Mouse (Mus musculus): Measurements from ENCODE around the gene Eif4g3. TPM values are rescaled to one million over a fixed set of nuclear protein-coding genes. Genes with fewer than 3 reads are reported as not detected.
"Not testable (repeated sequence)": the region's sequence is repeated elsewhere in the genome, so short reads cannot be mapped to it uniquely, and the experiment has no call there.

Gene Eif4g3
- 100 to 1,000 TPM; 115 to 144 (median 123) TPM for total RNA-seq (2022)

DNA sequence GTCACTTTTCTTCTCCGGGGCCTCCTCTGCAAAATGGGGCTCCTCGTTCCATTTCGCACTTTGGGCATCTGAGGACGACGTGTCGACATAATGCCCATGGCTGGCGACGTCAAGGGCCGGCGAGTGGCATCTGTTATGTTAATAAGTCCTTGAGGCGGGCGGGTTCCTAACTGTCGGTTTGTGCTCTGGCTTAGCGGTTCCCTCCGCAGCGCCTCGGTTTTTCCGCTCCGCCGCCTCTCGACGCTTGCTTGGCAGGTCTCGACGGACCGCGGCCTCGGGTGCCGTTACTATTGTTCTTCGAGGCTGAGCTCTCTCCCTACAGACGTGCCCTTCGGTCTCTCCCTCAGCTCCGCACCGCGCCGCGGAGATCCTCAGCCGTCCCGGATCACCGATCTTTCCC, at the start of gene Eif4g3:
Eif4g3 (plus strand) TSS at position 133 of the 400 bp plus-strand sequence.
- no peak for DNase-seq (ENCODE audit: low spot score in 2 of 2)

DNA sequence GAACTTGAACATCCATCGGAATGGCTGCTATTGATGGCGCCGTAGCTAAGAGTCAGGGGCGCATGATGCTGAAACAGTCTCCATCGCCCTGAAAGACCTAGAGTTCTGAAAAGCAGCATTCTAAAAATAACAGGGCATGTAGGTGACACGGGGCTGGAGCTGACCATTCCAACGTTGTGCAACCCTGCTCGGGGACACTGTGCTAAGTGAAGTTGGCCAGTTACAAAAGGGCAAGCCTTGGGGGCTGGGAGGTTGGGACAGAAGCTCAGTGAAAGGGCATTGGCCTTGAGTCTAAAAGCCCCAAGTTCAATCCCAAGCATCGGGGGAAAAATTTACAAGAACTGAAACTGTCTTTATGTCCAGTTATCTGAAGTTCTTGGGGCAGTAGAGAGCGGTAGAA, 49.3 kb upstream of the Eif4g3 start:
- peak; percentile 57 to 74 for DNase-seq (ENCODE audit: low spot score in 2 of 2)

DNA sequence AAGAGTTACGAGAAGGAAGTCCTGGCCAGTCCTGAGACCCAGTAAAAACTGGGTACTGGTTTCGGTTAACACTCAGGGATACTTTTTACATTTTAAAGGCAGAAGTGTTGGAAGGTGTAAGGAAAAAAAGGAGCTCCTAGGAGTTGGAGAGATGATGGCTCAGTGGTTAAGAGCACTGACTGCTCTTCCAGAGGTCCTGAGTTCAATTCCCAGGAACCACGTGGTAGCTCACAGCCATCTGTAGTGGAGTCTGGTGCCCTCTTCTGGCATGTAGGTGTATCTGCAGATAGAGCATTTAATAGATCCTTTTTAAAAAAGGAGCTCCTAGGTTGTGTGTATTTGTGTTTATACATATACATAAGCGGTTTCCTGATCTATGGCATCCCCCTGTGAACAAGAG, 47.4 kb upstream of the Eif4g3 start:
- no peak for DNase-seq (ENCODE audit: low spot score in 2 of 2)

DNA sequence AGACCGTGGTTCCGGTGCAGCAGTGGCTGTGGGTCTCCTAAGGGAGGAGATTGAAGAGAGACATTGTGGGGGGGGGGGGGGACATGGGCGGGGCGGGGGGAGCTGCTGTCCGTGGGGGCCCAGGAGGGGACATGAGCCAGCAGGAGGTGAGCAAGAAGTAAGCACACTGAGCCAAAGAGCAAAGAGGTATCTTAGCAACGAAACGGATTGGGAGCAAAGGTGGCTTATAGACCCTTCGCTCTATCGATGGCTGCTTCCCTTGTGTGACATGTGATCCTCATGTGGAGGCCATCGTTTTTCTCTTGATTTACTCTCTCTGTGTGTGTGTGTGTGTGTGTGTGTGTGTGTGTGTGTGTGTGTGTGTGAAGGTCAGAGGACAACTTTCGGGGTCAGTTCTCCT, 46.4 kb upstream of the Eif4g3 start:
- no peak for DNase-seq (ENCODE audit: low spot score in 2 of 2)

DNA sequence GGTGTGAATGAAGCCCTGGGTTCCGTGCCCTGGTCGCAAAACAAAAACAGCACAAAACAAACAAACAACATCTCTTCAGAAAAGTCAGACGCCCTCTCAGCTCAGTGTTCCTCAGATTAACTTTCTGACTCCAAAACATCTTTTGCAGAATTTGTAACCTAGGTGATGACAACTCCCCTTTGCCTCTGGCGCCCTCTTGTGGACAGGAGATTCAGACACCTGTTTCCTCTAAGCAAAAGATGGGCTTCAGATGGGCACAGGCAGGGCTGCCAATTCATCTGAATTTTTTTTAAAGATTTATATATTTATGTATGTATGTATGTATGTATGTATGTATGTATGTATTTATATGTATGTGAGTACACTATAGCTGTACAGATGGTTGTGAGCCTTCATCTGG, 40.0 kb upstream of the Eif4g3 start:
- DNase-seq (ENCODE audit: low spot score in 2 of 2): peak; percentile 52 to 60

DNA sequence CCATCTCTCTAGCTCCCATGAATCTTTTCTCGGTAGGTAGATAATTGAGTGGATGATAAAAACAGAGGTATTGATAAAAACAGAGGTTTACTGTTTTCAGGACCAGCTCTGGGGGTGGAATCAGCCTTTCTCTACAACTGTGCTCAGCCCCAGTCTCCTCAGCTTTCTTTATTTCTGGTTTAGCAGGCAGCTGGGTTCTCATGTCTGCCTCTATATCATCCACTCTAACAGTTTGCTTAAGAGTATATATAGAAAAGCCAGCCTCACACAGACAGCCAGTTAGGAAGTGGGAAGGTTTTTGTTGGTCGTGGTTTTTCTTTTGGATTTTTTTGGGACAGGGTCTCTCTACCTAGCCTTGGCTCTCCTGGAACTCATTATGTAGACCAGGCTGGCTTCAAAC, 38.6 kb upstream of the Eif4g3 start:
- no peak for DNase-seq (ENCODE audit: low spot score in 2 of 2)

DNA sequence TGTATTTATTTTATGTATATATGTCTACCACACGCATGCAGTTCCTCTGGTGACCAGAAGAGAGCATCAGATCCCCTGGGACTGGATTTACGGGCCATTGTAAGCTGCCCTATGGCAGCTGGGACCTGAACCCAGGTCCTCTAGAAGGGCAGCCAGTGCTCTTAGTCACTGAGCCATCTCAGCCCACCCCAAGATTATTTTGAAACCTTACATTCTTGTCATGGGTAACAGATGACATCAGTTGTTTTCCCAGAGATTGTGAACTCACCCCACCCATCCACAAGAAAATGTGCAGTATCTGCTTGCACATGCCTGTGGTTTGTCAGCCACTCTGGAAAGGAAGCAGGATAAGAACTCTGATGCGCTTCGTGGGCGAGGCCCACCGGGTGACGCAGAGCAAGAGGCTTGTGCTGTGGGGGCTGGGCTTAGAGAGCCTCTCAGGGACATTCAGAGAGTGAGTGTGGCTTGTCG, 37.9 kb upstream of the Eif4g3 start:
- peak; percentile 55 to 58 for DNase-seq (ENCODE audit: low spot score in 2 of 2)

DNA sequence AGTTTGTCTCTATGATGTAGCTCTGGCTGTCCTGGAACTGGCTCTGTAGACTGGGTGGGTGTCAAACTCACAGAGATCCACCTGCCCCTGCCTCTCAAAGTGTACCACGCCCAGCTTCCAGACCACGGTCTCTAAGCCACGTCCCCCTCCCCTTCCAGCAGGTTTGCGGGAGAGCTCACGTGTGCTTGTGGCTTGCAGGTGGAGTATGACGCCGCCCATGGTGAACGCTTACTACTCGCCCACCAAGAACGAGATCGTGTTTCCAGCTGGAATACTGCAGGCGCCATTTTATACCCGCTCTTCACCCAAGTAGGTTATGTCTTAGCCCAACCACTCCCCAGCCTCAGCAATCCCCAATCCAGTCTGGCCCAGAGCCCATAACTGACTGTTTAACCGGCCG, 36.6 kb upstream of the Eif4g3 start:
- no peak for DNase-seq (ENCODE audit: low spot score in 2 of 2)

DNA sequence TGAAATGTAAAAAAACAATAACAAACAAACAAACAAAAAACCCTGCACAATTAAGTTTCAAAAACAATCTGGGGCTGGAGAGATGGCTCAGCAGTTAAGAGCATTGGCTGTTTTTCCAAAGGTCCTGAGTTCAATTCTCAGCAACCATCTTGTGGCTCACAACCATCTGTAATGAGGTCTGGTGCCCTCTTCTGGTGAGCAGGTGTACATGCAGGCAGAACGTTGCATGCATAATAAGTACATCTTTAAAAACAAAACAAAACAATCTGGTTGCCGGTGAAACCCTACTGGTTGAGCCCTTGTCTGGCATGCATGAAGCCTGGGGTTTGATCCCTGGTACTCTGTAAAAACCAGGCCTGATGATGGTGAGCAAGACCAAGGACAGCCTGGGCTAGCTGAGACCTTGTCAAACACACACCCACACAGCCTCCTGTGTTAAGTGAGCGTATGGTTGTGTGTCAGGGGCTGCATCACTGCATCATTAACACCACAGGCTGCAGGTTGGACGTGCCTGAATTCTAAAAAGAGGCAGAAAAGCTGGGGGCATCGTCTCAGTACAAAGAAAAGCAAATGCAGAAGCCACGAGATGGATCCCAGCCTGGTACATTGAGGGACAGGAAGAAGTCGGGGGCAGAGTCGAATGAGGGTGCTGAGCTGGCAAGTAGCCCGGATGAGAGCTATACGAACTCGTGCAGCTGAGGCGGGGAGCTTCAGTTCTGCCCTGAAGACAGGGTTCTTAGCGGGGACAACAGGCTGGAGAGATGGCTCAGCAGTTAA, 32.7 kb upstream of the Eif4g3 start:
- DNase-seq (ENCODE audit: low spot score in 2 of 2): no peak

DNA sequence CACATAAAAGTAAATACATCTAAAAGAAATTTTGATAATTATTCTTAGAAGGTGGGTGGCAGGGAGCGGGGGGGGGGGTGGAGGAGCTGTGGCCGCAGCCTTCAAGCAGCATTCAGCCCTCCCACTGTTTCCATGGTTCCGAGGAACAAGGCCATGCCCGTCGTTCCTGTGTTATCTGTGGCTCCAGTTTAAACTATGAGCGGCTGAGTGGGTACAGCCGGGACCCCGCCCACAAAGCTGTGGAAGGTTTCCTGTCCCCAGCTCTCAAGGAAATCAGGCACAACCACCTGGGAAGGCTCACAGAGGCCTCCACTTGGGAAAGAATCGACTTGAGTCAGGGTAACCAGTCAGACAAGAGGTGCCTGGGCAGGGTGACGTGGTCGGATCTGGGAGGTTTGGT, 32.1 kb upstream of the Eif4g3 start:
- DNase-seq (ENCODE audit: low spot score in 2 of 2): no peak

DNA sequence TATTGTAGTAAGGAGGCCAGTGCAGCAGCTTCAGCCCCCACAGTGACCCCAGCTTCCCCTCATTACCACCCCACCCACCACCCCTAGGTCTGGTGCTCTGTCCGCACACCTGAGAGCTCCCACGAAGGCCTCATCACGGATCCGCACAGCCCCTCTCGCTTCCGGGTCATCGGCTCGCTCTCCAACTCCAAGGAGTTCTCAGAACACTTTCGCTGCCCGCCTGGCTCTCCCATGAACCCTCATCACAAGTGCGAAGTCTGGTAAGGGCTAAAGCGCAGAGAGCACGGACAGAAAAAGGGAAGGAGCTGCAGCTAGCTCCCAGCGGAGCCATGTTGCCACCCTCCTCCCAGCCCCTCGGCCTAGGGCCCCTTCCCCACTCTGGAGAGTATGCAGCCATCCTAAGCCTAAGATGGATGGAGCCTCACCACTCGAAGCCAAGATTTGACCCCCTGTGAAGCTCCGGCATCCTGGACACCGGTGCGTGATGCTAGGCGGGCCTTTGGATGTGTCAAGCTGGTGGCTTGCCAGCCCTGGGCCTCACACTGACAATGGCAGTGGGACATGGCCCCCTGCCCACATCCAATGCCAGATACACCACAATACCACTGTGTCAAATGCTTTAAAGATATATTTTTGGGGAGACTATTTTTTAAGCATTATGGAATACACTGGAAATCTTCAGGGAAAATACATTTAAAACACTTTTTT, 30.0 kb upstream of the Eif4g3 start:
- no peak for DNase-seq (ENCODE audit: low spot score in 2 of 2)

DNA sequence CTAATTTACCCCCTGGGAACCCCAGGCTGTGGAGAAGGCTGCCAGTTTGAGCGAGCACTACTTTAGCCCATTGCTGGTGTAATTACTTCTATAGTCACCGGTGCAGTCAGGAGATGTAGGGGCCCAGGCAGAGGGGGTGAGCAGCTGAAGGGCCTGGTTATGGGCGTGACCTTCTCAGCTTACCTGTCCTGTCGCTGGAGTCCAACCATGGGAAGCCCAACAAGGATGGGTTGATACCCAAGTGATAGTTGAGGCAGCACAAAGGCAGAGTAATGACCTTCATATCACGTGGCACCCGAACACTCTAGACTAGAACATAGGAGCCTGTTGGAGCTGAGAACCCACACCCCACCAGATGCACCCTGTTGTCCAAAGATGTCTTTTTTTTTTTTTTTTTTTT, 29.4 kb upstream of the Eif4g3 start:
- no peak for DNase-seq (ENCODE audit: low spot score in 2 of 2)

DNA sequence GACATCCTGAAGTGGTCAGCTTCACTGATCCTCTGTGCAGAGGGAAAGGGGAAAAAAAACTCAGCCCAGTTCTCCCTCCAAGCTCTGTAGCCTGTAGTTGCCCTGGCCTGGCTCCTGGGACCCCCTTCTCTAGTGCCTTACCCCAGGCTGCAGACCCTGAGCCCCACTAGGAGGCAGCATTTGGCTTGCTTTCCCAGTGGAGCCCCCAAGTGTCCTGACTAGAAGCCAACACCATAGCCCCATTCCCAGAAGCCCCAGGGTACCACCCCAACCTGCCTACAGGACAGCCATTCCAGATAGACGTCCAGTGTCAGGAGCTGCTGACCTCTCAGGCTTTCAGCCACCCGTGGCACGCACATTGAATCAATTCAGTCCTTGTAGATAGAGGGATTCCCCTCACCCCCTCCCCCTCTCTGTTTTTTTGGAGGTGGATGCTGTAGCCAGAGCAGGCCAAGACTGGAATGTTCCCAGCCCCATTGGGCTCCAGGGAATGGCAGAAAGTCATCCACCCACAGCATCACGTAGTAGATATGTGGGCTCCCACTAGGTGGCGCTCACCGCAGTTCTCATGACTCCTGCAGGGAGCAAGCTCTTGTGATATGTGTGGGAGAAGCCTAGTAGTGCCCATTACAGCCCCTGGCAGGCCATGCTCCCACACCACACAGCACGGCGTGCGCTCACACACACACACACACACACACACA, 28.8 kb upstream of the Eif4g3 start:
- DNase-seq (ENCODE audit: low spot score in 2 of 2): peak; percentile 86 to 89

DNA sequence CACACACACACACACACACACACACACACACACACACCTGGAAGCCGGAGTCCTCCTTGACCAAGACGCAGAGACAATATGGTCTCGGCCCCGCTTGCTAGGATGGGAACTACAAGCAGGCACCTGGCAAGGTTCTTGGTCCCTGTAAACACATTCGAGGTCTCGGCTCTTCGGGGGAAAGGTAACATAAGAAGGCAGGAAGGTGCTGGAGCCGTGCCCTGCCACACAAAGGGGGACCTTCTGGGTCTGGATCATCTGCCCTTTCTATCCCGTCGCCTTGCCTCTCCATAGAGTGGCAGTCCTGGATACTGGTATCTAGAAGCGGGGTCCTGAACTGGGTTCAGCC, 28.3 kb upstream of the Eif4g3 start:
- no peak for DNase-seq (ENCODE audit: low spot score in 2 of 2)

DNA sequence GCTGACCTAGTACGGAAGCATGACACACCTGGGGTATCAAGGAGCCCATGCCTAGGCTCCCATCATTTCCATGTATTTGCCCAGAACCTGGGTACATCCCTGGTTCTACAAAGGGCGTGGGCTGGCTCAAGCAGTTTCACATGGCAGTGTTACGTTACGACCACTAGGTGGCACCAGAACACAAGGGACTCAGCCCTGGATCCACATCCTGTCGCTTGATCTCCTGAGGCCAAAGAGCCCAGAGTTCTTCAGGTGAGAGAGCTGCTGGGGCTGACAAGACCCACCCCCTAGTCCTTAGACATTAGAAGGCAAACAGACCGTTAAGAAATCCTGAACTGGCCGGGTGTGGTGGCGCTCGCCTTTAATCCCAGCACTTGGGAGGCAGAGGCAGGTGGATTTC, 24.6 kb upstream of the Eif4g3 start:
- peak; percentile 45 to 56 for DNase-seq (ENCODE audit: low spot score in 2 of 2)

DNA sequence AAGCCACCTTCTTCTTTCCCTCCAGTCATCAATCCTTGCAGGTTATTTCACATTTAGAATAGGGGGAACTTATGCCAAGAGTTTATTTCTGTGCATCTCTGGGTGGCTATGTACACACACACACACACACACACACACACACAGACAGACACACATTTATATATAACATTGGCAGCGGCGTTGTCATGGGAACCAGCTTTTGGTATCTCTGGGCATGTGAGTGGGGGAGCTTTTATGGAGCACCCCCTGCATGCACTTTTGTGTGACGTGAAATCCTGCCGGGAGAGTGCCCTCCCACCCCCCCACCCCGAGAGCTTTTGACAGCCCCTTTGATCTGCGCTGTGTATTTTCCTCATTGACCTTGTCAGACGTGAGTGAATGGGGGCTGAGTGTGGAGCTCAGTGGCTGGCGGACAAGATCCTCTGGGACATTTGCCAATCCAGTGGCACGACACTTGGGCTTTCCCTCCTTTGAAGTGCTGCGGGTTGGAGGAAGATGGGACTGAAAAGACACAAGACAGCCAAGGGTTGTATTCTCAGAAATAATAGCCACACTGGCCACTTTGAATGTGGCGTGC, 22.1 kb upstream of the Eif4g3 start:
- DNase-seq (ENCODE audit: low spot score in 2 of 2): not testable (repeated sequence)

DNA sequence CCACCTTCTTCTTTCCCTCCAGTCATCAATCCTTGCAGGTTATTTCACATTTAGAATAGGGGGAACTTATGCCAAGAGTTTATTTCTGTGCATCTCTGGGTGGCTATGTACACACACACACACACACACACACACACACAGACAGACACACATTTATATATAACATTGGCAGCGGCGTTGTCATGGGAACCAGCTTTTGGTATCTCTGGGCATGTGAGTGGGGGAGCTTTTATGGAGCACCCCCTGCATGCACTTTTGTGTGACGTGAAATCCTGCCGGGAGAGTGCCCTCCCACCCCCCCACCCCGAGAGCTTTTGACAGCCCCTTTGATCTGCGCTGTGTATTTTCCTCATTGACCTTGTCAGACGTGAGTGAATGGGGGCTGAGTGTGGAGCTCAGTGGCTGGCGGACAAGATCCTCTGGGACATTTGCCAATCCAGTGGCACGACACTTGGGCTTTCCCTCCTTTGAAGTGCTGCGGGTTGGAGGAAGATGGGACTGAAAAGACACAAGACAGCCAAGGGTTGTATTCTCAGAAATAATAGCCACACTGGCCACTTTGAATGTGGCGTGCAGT, 17.9 kb upstream of the Eif4g3 start:
- not testable (repeated sequence) for DNase-seq (ENCODE audit: low spot score in 2 of 2)

DNA sequence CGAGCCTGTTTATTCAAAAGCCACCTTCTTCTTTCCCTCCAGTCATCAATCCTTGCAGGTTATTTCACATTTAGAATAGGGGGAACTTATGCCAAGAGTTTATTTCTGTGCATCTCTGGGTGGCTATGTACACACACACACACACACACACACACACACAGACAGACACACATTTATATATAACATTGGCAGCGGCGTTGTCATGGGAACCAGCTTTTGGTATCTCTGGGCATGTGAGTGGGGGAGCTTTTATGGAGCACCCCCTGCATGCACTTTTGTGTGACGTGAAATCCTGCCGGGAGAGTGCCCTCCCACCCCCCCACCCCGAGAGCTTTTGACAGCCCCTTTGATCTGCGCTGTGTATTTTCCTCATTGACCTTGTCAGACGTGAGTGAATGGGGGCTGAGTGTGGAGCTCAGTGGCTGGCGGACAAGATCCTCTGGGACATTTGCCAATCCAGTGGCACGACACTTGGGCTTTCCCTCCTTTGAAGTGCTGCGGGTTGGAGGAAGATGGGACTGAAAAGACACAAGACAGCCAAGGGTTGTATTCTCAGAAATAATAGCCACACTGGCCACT, 13.7 kb upstream of the Eif4g3 start:
- not testable (repeated sequence) for DNase-seq (ENCODE audit: low spot score in 2 of 2)

DNA sequence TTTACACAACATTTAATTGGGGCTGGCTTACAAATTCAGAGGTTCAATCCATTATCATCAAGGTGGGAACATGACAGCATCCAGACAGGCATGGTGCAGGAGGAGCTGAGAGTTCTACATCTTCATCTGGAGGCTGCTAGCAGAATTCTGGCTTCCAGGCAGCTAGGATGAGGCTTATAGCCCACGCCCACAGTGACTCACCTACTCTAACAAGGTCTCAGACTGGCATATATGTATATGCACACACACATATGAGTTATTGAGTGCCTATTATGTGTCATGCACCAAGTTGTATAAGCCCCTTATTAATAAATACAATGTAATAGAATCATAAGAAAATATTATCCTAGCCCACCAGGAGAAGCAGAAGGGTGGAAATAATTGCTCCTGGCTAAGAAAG, 10.0 kb upstream of the Eif4g3 start:
- DNase-seq (ENCODE audit: low spot score in 2 of 2): no peak

DNA sequence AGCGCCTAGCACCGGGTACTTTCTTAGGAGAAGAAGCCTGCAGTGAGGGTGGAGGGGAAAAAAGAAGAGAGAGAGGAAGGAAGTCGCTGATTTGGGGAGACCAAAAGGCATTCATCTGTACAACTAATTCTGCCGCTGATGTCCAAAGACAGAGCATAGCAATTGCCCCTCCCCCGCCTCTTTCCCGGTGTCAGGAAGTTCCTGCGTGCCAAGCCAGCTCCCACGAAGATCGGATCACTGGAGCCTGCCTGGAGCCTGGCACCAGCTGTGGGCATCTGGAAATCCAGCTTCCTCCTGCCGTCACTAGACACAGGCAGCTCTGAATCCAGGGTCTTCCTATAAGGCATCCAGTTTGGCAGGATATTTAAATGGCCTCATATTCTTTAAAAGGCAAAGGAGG, 8.6 kb upstream of the Eif4g3 start:
- no peak for DNase-seq (ENCODE audit: low spot score in 2 of 2)

DNA sequence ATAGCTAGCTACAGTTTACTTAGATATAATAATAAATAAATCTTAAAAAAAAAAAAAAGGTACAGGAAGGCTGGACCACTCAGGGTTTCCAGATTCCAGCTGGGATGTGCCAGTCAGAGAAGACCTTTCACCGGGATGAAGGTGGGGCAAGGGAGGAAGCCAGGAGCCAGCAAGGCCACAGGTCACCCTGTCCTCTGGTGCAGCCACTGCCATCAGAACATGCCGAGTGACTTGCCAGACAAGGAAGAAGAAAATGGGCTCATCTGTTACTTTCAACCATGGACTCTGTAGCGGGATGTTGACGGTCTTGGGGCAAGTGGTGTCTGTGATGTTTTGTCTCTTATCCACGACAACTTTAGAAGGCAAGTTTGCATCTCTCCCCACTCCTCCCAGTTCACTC, 8.1 kb upstream of the Eif4g3 start:
- DNase-seq (ENCODE audit: low spot score in 2 of 2): no peak
